Mouse (Mus musculus) mature B cell (primary cell): Measurements from ENCODE around the gene Treml1.

Experiments used
- in situ Hi-C: fragments of 300-500 bp; cut with MboI; formaldehyde crosslinking; loops from 2 replicates; pipeline ENCODE4 v1.14.3; 2019

Gene Treml1

GRCm38 (mm10) chr17:48360462-48360861 is 746 bp downstream of the Treml1 start:
- in situ Hi-C loops, result no loop called here

DNA sequence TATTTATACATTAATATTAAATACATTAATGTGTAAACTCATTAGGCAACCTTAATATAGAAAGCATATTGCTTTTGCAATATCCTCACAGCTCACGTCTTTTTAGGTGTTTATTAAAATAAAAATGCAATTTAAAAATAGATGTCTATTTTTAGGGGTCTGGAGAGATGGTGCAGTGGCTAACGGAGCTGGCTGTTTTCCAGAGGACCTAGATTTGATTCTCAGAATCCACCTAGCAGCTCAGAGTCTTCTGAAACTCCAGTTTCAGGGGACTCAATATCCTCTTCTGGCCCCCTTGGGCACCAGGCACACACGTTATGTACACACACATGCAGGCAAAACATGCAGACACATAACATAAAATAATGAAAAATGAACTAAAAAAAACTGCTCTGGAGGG is 2.6 kb downstream of the Treml1 start:
- in situ Hi-C loops, result no loop called here

DNA sequence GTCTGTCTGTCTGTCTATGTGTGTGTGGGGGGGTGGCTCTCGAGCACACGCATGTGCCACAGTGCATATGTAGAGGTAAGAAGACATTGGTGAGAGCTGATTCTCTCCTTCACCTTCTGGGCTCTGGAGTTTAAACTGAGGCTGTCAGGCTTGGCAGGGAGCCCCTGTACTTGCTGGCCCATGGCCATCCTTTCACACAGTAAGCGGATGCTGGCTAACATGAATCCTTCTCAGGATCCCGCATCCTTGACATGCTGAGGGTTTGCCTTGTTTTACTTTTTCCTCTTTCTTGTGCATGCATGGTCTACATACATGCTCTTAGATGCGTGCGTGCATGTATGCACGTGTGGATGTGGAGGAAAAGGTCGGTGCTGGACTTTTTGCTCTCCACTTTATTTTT is 3.2 kb downstream of the Treml1 start:
- in situ Hi-C loops, result no loop called here

- in situ Hi-C loops, result no loop called here
Observed at GRCm38 (mm10) chr17:48363421-48363965, 3.8 kb downstream of the Treml1 start.

DNA sequence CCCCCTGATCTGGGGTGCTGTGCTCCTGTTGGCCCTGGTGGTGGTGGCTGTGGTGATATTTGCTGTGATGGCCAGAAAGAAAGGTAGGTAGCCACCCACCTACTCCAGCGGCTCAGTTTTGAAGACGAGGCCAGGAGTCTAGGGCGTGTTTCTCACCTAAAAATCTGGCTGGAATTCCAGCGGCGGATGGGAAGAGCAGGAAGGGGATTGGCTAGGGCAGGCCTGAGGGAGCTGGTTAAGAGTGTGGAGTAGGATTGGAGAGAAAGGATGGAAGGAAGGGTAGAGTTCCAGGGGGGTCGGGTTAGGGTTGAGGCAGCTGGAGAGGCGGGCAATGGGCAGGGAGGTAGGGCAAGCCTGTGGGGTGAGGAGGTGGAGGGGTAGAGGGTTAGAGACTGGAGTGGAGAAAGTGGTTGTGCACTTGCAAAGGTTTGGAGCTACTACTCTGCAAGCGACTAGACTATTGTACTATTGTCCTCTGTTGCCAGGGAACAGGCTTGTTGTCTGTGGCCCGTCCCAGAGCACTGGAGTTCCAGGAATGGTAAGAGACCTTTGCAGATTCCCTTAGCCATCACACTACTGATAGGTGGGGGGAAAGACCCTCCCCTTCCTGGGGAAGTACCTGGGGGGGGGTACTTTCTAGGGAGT is 5.9 kb downstream of the Treml1 start:
- in situ Hi-C loops, result no loop called here

GRCm38 (mm10) chr17:48366806-48367205 is 7.1 kb downstream of the Treml1 start:
- in situ Hi-C loops, result no loop called here

- in situ Hi-C loops, result no loop called here
Observed at GRCm38 (mm10) chr17:48371621-48372020, 11.9 kb downstream of the Treml1 start.

DNA sequence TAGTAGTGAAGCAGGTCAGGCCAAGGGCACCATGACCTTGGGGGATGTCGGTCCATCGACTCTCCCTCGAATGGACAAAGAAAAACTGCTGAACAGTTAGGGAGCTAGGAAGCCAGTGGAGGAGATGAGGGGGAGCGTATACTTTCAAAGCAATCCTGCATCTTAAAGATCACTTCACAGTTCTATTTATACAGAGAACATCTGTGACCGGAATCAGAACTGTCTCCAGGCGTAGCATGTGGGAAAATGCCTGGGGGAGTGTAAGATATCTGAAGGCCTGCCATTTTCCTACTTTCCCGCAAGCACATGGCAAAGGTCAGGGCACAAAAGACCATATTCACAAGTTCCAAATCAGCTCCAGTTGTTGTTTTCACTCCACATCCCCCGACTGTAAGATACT is 13.3 kb downstream of the Treml1 start:
- in situ Hi-C loops, result no loop called here

DNA sequence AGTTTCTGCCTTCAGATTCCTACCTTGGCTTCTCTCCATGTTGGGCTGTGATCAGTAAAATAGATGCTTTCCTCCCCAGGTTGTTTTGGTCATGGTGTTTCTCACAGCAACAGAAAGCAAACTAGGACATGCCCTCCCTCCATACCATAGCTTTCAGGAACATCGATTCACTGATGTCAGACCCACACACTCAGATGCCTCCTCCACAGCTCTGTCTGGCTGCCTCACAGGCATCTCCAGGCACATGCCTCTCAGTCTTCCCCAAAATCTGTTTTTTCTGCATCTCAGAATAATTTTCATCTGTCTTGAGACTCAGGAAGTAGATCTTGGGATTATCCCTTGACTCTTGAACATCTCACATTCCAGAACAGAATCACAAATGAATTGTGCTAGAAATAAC is 16.4 kb downstream of the Treml1 start:
- in situ Hi-C loops, result no loop called here

DNA sequence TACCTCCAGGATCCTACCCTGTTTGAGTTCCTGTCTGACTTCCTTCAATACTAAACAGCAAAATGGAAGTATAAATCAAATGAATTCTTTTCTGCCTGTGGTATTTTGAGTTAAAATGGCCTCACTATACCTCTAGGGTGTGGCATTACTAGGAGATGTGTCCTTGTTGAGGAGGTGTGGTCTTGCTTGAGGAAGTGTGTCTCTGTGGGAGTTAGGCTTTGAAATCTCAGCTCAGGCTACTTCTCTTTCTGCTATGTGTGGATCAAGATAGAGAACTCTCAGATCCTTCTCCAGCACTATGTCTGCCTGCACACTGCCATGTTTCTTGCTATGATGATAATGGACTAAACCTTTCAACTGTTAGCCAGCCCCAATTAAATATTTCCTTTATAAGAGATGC is 19.3 kb downstream of the Treml1 start:
- in situ Hi-C loops, result no loop called here

DNA sequence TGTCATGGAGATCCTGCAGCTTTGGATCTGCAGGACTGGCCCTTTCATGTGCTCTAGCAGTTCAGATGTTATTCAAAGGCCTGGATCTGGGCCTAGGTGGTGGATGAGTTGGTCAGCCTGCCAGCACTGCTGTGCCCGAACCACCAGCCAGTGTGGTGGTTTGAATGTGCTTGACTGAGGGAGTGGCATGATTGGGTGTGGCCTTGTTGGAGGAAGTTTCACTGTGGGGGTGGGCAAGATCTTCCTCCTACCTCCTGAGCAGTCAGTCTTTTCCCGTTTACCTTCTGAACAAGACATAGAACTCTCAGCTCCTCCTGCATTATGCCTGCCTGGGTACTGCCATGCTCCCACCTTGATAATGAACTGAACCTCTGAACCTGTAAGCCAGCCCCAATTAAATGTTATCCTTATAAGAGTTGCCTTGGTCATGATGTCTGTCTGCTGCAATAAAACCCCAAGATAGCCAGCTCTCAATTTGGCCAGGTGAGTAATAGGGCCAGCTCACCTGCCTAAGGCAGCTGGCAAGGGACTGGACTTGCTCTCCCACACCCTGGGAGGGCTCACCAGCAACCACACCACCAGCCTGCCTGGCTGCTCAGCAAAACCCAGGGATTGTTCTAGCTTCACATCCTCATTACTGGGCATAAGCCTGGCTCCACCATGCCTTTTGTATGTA is 26.2 kb downstream of the Treml1 start:
- in situ Hi-C loops, result no loop called here

DNA sequence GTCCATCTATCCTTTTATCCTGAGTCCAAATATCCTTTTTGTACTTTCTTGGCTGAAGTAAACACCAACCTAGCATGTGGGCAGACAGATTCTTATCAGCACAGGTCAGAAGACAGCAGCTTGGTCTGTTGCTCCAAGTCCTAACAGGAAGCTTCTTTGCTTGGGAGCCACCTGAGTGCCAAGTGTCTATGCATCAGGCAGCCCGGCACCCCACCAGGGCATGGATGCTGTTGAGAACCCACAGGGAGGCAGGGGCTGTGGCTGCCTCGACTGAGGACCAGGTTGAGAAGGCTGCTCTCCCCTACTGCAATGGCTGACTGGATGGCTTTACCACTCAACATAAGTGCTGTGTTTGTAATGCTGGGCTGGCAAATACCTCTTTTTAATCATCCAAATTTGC is 28.9 kb downstream of the Treml1 start:
- in situ Hi-C loops, result no loop called here

DNA sequence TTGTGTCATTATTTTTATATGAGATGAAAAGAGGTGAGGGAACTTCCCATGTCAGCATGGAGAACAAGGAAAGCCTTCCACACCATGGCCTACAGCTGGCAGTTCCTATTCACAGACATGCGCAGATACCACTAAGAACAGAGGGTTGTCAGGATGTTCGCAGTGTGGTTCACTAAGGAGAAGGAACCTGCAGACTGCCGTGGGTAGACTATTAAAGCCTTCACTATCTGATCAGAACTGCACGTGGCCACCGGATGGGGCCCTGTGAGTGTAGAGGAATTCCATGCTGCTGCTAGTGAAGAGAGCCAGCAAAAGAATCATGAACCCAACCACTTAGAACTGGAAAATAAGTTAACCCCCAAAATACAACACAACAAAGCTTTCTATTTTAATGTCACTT is 29.7 kb downstream of the Treml1 start:
- in situ Hi-C loops, result no loop called here

GRCm38 (mm10) chr17:48391446-48391845 is 31.7 kb downstream of the Treml1 start:
- in situ Hi-C loops, result no loop called here

GRCm38 (mm10) chr17:48392616-48393015 is 32.9 kb downstream of the Treml1 start:
- in situ Hi-C loops, result no loop called here

GRCm38 (mm10) chr17:48401710-48402109 is 42.0 kb downstream of the Treml1 start:
- in situ Hi-C loops, result no loop called here

DNA sequence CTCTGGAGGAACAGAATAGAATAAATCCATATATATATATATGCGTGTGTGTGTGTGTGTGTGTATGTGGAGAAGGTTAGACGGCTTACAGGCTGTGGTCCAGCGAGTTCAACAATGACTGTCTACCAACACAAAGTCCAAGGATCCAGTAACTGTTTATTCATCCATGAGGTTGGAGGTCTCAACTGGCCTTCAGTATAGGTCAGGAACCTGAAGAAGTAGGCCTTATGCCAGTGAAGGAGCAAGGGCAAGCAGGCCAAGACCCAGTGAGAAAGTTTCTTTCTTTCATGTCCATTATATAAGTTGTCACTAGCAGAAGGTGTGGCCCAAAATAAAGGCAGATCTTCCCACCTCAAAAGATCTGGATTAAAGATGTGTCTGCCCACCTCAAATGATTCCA is 43.0 kb downstream of the Treml1 start:
- in situ Hi-C loops, result no loop called here

DNA sequence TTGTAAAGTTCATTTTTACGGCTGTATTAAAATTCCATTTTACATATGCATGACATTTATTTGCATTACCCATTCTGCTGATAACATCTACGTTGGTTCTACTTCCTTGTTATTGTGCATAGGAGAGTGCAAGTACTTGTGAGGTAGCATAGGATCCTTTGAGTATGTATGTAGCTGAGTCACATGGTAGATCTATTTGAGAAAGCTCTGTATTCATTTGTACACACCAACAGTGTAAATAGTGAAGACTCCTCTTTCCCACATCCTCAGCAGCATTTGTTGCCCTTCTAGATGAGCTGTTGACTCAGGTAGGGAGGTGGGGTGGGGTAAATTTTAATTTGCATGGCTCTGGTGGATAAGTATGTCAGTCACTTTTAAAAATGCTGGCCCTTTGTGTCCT is 44.1 kb downstream of the Treml1 start:
- in situ Hi-C loops, result no loop called here

- in situ Hi-C loops, result no loop called here
Observed at GRCm38 (mm10) chr17:48404706-48405105, 45.0 kb downstream of the Treml1 start.

DNA sequence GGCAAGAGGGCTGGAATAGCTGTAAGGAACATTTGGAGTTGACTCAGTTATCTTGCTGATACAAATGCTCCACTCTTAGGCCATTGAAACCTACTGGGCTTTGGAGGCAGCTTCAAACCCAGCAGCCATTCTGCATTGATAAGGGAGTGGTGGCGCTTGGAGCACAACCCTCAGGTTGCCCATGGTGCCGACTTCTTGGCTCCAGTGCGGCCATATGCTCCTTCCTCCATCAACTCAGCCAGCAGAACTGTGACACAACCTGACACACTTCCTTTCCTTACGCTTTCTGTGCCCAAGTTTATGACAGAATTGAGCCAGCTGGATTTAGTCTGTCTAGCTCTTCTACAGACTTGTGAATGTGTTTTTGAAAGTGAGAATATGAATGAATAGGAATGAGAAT is 47.4 kb downstream of the Treml1 start:
- in situ Hi-C loops, result no loop called here

GRCm38 (mm10) chr17:48407910-48408525 is 48.3 kb downstream of the Treml1 start:
- in situ Hi-C loops, result no loop called here

GRCm38 (mm10) chr17:48408526-48409291 is 49.0 kb downstream of the Treml1 start:
- in situ Hi-C loops, result no loop called here
